Mouse (Mus musculus): Measurements from ENCODE around the gene Chmp3. TPM values are rescaled to one million over a fixed set of nuclear protein-coding genes. Genes with fewer than 3 reads are reported as not detected.

The Chmp3 gene
- polyA plus RNA-seq, 1 experiment from 2014 or later = 83.1 TPM

- Histone ChIP-seq H3K4me1 (replicated peaks; ENCODE audit: insufficient read depth, low read length) (peaks cover 12% of the 10 kb centered on the region), H3K27ac (peak overlapping the region; percentile 100), H3K36me3 (ENCODE audit: insufficient read depth, low read length) (peaks cover 9% of the 10 kb centered on the region; the same call in 1 of the 2 replicates), H3K9ac (ENCODE audit: low read depth, low read length) (peak overlapping the region; percentile 88), H3K27me3 (ENCODE audit: insufficient read depth, low read length) (no peaks in the 10 kb centered on the region), H3K9me3 (replicated peaks; ENCODE audit: low read length) (no peaks in the 10 kb centered on the region), H3K4me2 (ENCODE audit: low read length) (peak overlapping the region; percentile 63), H3K4me3 (replicated peaks; ENCODE audit: low read depth, low read length) (peak overlapping the region; percentile 93)
- DNase-seq (ENCODE audit: low spot score) (peak; percentile 46), ATAC-seq (replicated peaks; ENCODE audit: low FRiP score, low read depth) (no peak)
- no peak for TF ChIP-seq CTCF (IDR thresholded peaks at IDR 0.05; ENCODE audit: low read depth)
- 2% methylated on average over 34 of the region's 42 CpGs for WGBS
These were observed 88.3 kb downstream of the Chmp3 start for GRCm38 (mm10) chr6:71631706-71632461.

Other genes starting within 250 kb of the Chmp3 start
- 0.12 and 0.36 TPM in 2 replicates for gene Smyd1, start 221.6 kb upstream of the Chmp3 start, polyA plus RNA-seq (2015; fragmentation: Nextera tagmentation; extraction: Ambion mirVana)
- 0.12 TPM in 1 of 2 replicates, not detected in the other for gene Cd8b1, start 221.0 kb upstream of the Chmp3 start, polyA plus RNA-seq (2015; fragmentation: Nextera tagmentation; extraction: Ambion mirVana)
- 1.4 and 1.6 TPM in 2 replicates for gene Cd8a, start 170.4 kb upstream of the Chmp3 start, polyA plus RNA-seq (2015; fragmentation: Nextera tagmentation; extraction: Ambion mirVana)
- 14.7 and 15.4 TPM in 2 replicates for gene Rmnd5a, start 103.2 kb upstream of the Chmp3 start, polyA plus RNA-seq (2015; fragmentation: Nextera tagmentation; extraction: Ambion mirVana)
- 19.9 and 22.2 TPM in 2 replicates for gene Rnf103, start 49.9 kb upstream of the Chmp3 start, polyA plus RNA-seq (2015; fragmentation: Nextera tagmentation; extraction: Ambion mirVana)
- gene Kdm3a, start 89.2 kb downstream of the Chmp3 start, polyA plus RNA-seq (2015; fragmentation: Nextera tagmentation; extraction: Ambion mirVana) = 25.6 and 26.4 TPM in 2 replicates
- gene Reep1, start 163.8 kb downstream of the Chmp3 start, polyA plus RNA-seq (2015; fragmentation: Nextera tagmentation; extraction: Ambion mirVana) = 5.3 and 5.7 TPM in 2 replicates

Data from kidney, postnatal 0 days (tissue).